Mouse (Mus musculus): Measurements from ENCODE around the gene Ccer2.
A peak's percentile ranks its signal among the peaks of the same experiment; 100 is the strongest.

The Ccer2 gene

DNA sequence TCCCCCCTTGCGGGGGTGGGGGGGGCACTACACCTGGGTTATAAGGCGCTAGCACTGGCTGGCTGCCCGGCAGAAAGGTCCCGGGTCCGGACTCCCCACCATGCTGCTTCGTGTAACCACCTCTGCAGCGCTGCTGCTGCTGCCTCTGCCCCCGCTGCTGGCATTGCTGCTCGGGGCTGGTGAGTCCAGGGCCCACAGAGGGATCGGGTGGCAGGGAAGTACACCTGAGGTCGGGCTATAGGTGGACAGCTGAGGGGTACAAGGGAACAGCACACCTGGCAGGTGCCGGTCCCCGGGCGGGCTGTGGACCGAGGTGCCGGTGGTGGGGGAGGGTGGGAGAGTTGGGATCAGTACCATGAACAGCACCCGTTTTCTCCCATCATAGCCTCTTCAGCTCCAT lies at the start of gene Ccer2:
Gene Ccer2 (plus strand): TSS at position 96 of the 400 bp plus-strand sequence.
- DNase-seq (ENCODE audit: low spot score in 2 of 2) = no peak

DNA sequence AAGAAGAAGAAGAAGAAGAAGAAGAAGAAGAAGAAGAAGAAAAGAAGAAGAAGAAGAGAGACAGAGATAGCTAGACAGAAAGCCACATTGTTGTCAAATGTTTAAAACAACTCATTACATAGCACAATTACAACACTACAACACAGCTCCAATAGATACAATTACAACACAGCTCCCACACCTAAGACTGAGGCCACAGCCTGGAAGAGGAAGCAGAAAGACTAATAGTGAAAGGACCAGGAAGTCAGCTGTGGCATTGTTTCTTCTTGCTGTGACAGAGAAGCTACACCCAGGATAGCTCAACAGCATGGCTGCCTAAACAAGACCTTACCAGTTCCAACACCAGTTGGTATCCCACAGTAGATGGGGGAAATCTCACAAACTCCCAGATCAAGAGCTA lies 46.5 kb upstream of the Ccer2 start:
- DNase-seq (ENCODE audit: low spot score in 2 of 2) = no peak

DNA sequence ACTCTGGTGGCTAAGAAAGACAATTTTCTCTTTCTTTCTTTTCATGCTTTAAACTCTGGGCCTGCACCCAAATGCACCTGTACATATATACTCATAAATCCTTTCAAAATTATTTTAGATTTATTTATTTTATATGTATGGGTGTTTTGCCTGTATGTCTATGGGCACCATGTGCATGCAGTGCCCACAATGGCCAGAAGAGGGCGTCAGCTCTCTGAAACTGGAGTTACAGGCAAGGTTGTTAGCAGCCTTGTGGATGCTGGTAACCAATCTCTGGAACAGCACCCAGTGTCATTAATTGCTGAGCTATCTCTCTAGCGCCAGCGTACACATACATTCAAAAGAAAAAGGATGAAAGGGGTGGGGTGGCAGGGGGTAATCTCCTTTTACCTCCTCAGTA lies 45.0 kb upstream of the Ccer2 start:
- no peak for DNase-seq (ENCODE audit: low spot score in 2 of 2)

DNA sequence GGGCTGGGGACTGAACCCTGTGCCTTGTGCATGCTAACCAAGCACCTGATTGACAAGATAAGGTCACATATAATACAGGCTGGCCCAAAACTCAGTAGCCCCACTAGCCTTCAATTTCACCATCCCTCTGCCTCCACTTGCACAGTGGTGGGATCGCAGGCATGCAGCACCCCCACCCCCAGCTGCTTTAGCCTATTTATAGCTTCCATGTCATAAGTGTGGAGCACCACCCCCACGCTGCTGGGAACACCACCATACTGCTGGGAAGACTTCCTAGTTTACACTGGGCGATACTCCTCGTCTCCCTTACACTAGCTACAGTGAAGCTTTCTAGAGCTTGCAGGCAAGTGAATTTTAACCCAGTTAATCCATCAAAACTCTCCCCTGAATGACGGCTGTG lies 41.3 kb upstream of the Ccer2 start:
- no peak for DNase-seq (ENCODE audit: low spot score in 2 of 2)

DNA sequence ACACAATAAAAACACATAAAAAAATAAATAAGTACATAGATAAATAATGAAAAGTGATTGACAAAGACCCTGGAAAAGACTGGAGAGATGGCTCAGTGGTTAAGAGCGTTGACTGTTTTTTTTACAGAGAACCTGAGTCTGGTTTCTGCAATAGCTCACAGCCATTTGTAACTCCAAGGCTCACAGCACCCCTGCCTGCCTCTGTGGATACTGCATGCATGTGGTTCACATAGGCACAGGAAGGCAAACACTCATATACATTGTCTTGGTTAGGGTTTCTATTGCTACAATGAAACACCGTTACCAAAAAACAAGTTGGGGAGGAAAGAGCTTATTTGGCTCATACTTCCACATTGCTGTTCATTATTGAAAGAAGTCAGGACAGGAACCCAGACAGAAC lies 40.4 kb upstream of the Ccer2 start:
- no peak for DNase-seq (ENCODE audit: low spot score in 2 of 2)

DNA sequence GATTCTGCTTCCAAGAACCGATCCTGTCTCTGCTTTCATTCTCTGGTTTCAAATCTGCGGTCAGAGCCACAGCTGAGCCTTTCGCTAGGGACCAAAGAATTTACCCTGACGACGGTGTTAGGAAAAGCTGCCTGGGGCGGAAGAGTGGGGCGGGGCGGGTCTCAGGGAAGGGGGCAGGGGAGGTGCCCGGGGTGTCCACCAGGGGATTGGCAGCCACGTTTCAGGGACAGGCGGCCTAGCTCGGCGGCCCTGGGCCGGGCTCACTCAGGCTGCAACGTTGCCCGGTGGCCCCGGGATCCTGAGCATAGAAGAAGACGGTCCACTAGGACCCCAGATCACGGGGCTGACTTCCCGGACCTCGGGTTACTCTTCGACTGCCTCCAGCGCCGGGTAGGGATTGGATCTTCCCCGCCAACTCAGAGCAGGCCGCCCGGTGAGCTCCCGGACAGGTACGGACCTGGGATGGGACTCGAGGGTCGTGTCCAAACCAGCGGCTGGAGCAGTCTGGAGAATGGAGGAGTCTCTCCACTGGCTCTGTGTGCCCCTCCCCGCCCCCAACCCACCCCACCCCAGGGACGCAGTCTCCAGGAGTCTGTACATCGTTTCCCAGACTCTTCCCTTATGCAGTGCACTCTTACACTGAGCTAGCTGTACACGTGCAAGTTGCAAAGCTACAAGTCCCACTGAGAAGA lies 39.2 kb upstream of the Ccer2 start, which contains the start of gene Fbxo17:
Gene Fbxo17 (plus strand): TSS at position 215 of the 692 bp plus-strand sequence.
- DNase-seq (ENCODE audit: low spot score in 2 of 2) = peak; percentile 61 to 64

DNA sequence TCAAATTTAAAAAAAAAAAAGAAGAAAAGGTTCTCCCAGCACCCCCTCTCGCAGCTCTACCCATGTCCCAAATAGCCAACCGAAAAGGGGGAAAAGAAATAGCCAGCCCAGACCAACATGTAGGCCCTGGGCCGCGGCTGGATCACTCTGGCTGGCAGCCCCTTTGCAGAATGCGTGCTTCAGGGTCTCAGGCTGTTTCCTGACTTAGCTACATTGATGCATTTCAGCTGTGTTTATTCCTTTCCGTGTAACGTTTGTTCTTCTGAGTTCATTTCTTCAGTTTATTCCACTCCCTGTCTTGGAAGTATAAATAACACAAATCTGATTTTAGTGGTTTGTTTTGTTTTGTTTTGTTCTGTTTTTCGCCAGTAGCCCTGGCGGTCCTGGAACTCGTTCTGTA lies 38.2 kb upstream of the Ccer2 start:
- DNase-seq (ENCODE audit: low spot score in 2 of 2) = no peak

DNA sequence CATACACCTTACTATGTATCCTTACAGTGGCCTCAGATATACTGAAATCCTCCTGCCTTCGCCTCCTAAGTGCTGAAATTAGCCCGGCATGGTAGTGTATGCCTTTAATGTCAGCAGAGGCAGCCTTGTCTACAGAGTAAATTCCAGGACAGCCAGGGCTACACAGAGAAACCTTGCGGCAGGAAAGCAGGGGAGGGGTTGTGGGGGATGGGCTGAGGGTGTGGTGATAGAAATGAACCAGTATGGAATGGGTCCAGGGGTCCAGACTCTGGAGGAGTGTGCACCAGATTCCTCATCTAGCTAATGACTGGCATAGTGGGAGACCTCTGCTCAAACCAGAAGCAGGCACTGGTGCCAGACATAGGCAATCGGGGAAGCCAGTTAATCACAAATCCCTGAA lies 36.8 kb upstream of the Ccer2 start:
- DNase-seq (ENCODE audit: low spot score in 2 of 2) = no peak

DNA sequence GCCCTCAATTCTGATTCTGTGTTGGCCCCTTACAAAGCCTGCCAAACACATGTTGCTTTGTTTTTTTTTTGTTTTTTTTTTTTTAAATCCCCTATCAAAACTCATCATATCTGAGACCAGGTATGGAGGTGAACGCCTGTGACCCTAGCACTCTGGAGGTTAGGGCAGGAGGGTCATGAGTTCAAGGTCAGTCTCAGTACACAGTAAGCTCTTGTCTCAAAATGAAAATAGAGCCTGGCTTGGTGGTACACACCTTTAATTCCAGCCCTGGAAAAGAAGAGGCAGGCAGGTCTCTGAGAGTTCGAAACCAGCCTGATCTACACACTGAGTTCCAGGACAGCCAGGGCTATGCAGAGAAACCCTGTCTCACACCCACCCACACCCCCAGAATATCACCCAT lies 36.3 kb upstream of the Ccer2 start:
- no peak for DNase-seq (ENCODE audit: low spot score in 2 of 2)

DNA sequence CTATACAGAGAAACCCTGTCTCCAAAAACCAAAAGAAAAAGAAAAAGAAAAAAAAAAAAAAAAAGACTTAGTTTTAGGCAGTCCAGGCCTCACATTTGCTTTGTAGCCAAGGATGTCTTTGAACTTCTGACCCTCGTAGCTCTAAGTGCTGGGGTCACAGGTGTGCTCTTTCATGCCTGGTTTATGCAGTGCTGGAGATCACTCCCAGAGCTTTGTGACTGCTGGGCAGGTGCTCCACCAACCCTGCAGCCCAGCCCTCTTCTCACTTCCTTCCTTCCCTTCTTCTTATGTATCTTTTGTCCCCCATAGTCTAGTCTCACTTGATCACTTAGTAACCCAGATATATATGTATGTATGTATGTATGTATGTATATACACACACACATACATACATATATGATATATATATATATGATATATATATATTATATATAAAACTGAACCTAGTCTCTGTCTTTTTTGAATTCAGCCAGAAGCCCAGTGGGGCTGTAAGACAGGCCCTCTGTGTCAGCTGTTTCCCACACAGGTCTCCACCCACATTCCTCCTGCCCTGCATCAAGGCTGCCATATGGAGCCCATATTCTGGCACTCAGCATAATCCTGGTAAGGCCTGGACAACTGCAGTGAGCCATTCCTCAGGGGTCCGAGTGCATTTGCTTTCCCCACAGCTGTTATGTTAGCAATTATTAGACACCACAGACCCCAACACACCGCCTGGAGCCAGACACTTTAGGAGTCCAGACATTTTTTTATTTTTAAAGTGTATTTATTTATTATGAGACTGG lies 35.0 kb upstream of the Ccer2 start:
- DNase-seq (ENCODE audit: low spot score in 2 of 2) = no peak

DNA sequence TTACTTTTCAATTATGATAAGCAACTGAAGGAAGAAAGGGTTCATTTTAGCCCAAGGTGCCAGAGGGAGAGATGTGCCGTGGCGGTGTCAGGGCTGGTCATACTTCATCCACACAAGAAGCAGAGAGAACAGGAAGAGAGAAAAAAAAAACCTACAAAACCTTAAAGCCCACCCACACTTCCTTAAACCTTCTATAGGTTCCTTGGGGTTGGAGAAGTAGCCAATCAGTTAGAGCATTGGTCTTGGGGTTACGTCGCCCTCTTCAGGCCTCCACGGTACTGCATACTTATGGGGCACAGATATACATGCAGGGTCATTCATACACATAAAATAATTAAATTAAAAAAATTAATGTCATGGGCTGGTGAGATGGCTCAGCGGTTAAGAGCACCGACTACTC lies 33.9 kb upstream of the Ccer2 start:
- DNase-seq (ENCODE audit: low spot score in 2 of 2) = no peak

DNA sequence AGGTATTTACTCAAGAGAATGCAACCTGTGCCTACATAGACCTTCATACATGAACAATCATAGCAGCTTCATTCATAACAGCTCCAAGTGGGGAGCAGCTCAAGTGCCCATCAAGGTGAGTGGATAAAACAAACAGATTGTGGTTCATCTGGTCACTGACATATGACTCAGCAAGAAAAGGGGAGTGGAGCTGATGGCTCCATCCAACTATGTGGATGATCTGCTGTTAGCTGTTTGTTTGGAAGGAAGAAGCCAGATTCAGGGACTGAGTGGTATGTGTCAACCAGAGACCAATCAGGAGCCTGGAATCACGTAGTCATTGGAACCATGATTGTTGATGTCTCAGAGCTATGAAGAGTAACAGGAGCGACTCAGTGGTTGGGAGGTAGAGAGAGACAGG lies 31.4 kb upstream of the Ccer2 start:
- DNase-seq (ENCODE audit: low spot score in 2 of 2) = no peak

DNA sequence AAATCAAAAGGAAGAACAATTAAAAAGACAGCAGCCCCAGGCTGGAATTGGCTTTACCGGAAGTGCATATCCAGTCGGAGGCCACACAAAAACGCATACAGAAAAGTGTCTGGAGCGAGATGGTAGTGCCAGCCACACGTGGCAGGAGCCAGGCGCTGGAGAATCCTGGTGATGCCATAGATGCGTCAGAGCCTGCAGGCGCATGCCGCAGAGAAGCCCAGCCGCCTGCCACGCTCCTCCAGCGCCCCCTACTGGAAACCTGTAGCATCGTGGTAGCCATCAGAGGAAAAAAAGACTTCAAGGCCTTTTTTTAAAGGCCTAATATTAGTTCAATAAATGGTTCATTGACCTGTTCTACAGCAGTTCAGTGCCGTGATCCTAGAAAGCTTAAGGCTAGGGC lies 29.4 kb upstream of the Ccer2 start:
- DNase-seq (ENCODE audit: low spot score in 2 of 2) = peak; percentile 58 to 81

DNA sequence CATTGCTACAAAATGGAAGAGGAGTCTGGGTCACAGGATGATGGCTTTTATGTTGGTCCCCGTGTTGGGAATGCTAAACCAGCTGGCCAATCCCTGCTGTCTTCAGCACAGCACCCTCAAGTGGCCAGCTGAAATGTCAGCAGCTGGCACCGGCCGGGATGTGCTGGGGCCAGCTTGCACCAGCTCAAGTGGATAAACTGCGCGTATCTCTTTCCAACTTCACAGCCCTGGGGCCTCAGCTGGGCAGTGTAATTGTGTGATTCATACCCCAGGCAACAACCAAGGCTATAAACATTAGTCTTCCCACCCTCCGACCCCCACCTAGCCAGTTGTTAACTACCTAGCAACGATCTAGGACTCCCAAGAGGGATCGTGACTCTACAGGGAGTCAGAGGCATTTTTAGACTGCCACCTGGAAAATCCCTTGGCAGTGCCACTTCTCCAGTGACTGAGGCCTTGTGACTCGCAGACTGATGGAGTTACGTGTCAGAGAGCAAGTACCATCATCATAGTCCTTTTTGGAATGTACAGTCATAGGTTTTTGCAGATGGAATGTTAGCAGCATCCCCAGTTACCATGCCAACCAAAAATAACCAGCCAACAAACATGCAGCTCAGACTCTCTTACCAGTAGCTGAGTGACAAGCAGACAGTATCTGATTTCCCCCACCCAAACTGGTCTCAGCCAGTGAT lies 28.2 kb upstream of the Ccer2 start:
- DNase-seq (ENCODE audit: low spot score in 2 of 2) = no peak

DNA sequence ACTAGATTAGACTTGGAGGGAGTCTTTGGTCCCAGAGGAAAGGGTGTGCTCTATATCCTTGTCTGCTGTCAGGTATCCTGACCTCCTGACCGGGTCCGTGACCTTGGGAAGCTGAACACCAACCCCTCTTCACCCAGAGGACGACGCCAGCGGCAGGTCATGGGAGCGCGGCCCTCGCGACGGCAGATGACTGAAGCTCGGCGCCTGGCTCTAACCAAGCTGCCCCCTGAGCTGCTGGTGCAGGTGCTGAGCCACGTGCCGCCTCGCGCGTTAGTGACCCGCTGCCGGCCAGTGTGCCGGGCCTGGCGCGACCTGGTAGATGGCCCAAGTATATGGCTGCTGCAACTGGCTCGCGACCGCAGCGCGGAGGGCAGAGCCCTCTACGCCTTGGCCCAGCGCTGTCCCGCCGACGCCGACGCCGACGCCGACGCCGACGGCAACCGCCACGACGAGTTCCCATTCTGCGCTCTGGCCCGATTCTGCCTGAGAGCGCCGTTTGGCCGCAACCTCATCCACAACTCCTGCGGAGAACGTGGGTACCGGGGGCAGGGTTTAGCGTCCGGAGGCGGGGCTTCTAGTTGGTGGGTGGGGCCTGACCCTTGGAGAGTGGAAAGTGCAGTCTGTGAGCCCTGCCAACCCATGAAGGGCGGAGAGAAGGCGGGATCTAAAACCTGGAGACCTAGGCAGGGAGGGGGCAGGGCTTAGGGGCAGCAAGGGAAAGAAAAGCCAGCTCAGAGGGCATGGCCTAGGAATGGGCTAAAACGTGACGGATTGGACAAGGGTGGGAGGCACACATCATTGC lies 23.4 kb upstream of the Ccer2 start:
- DNase-seq (ENCODE audit: low spot score in 2 of 2) = peak; percentile 54 to 73

DNA sequence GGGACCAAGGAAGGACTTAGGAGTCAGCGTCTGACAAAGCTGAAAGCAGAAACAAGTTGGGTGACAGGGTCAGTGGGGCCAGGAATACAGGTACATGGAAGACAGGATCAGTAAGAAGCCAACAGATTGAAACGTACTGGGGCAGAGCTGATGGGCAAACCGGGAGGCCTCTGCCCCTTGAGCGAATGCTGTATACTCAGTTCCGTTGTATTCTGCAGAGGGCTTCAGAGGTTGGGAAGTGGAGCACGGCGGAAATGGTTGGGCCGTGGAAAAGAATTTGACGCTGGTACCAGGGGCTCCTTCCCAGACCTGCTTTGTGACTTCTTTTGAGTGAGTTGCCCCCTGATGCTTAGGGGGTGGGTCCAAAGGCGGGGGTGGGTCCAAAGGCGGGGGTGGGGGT lies 22.8 kb upstream of the Ccer2 start:
- DNase-seq (ENCODE audit: low spot score in 2 of 2) = no peak

DNA sequence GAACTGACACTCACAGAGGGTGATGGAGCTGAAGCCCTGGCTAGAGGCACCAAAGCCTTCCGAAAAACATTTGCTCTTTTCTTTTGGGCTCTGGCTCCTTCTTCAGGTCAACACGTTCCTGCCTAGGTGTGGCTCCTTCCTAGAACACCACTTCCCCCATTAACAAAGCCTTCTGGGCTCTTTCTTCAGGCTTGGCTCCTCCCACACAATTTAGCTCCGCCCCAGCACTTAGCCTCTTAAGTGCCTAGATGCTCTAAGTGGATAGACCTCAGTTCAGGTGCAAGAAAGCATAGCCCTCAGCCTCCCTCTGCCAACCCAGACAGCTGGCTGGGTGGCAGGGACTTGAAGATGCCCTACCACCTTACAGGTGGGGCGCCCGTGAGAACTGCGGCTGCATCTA lies 20.3 kb upstream of the Ccer2 start:
- no peak for DNase-seq (ENCODE audit: low spot score in 2 of 2)

DNA sequence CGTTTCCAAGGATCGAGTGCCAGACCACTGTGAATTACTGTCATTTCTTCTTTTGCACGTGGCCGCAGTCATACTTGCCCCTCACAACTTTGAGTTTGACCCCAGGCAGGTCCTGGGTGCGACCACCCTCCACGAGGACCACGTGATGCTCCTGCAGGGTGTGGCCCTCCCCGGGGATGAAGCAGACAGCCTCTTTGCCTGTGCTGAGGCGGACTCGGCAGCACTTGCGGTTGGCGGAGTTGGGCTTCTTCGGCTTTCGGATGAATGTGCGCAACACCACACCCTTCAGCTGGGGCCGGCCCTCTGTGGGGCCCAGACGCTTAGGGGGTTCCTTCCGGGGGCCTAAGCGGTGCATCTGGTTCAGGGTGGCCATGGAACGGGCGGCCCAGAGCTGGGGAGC lies 16.1 kb upstream of the Ccer2 start:
- DNase-seq (ENCODE audit: low spot score in 2 of 2) = no peak

DNA sequence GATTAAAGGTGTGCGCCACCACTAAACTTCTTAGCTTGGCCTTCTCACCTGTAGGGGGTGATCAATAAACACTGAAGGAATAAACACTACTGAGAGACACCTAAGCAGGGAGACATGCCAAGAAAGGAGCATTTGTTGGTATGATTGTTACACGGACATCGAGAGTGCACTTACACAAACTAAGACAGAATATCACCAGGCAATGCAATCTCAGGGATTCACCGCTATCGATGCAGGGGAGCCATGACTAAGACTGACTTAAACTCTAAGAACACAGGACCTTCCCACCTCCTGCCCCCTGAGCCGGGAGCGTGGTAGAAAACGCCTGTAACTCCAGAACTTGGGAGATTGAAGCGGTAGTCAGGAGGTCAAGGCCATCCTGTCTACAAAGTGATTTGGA lies 15.0 kb upstream of the Ccer2 start:
- no peak for DNase-seq (ENCODE audit: low spot score in 2 of 2)

DNA sequence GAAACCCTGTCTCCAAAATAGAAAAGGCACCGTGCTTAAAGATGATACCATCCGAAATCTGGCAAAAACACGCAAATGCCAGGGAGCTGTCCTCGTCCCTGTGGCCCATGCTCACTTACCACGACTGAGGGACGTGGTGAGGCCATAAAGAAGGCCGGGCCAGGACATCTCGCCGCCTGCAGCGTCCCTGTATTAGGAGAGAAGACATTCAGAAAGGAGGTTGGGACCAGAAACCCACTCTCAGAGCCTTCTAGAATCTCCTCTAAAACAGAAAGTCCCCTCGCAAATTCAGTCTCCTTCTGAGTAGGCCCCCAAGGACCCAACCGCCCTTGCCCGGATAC lies 14.6 kb upstream of the Ccer2 start:
- DNase-seq (ENCODE audit: low spot score in 2 of 2) = no peak

DNA sequence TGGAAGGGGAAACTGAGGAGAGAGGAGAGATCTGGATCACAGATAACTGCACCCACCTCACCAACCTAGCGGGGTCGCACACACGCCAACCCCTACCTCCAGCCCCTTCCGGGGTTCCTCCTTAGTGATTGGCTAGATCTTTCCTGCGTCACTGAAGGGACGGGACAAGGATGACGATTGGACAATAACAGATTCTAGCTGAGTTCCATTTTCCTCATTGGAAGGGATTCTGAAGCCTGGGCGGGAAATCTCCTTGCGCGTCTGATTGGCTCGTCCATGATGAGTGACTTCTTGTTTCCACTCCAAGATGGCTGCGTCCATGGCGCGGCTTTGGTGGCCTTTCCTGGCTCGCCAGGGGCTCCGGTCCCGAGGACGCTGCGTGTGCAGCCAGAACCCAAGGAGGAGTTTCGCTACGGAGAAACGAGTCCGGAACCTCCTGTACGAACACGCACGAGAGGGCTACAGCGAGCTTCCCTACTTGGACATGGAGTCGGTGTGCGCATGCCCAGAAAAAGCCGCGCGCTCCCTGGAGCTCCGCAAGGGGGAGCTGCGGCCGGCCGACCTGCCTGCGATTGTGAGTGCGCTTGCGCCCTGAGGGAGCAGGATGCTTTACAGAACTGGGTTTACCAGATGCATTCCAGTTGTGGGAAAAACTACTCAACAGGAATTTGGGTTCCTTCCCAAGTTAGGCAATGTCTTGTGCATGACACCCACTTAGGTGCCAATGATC lies 14.1 kb upstream of the Ccer2 start, which contains the start of the genes Mrps12 and Sars2:
Gene Mrps12 (minus strand): TSS at position 112 of the 730 bp plus-strand sequence.
Gene Sars2 (plus strand): TSS at position 284 of the 730 bp plus-strand sequence.
- peak; percentile 91 for DNase-seq (ENCODE audit: low spot score in 2 of 2)

Measured in urinary bladder, postnatal 4 days (tissue).